Mouse (Mus musculus): ENCODE data around the gene Hist1h2bg. TPM values are rescaled to one million over a fixed set of nuclear protein-coding genes. Genes with fewer than 3 reads are reported as not detected.

The Hist1h2bg gene
- polyA plus RNA-seq (2015; fragmentation: Nextera tagmentation; extraction: Ambion mirVana) = 0.79 and 1.4 TPM in 2 replicates

- ATAC-seq = peak; percentile 95
- under 1% methylated on average over 18 of the region's 18 CpGs for WGBS
These were observed at the start of gene Hist1h2bg, which contains the start of gene Hist1h2ae for GRCm38 (mm10) chr13:23571022-23571503. TSS of gene Hist1h2bg (plus strand) at chr13:23571396. TSS of gene Hist1h2ae (minus strand) at chr13:23571220.

GRCm38 (mm10) chr13:23521703-23522102 lies 49.5 kb upstream of the Hist1h2bg start:
- peaks cover 2% of the 10 kb centered on the region; the same call in 1 of the 2 replicates for H3K4me1 ChIP-seq (ENCODE audit: control insufficient read depth, insufficient read depth, low read depth, low read length)
- H3K27me3 ChIP-seq (replicated peaks; ENCODE audit: control insufficient read depth, insufficient read depth, low read length) = no peaks in the 10 kb centered on the region

More at GRCm38 (mm10) chr13:23571022-23571503, at the start of gene Hist1h2bg, which contains the start of gene Hist1h2ae:
- H3K4me3 ChIP-seq (ENCODE audit: low read length) = peak within 1 kb of the TSS; percentile 44
- peak within 1 kb of the TSS; percentile 53 for H3K4me2 ChIP-seq (ENCODE audit: low read length)
- H3K9me3 ChIP-seq (ENCODE audit: control insufficient read depth, low read length) = no peaks in the 10 kb centered on the region
- peak within 1 kb of the TSS; percentile 90 for H3K27ac ChIP-seq (ENCODE audit: low read depth, low read length)
- no peaks in the 10 kb centered on the region for H3K36me3 ChIP-seq (ENCODE audit: control insufficient read depth, insufficient read depth, low read length)
- H3K4me1 ChIP-seq (ENCODE audit: control insufficient read depth, insufficient read depth, low read depth, low read length) = peaks cover 19% of the 10 kb centered on the region
- H3K27me3 ChIP-seq (replicated peaks; ENCODE audit: control insufficient read depth, insufficient read depth, low read length) = no peaks in the 10 kb centered on the region
- H3K9ac ChIP-seq (ENCODE audit: low read depth, low read length) = peak within 1 kb of the TSS; percentile 57

GRCm38 (mm10) chr13:23523976-23524375 lies 47.2 kb upstream of the Hist1h2bg start:
- Histone ChIP-seq H3K27me3 (replicated peaks; ENCODE audit: control insufficient read depth, insufficient read depth, low read length) (no peaks in the 10 kb centered on the region), H3K4me1 (ENCODE audit: control insufficient read depth, insufficient read depth, low read depth, low read length) (peaks cover 5% of the 10 kb centered on the region; the same call in 1 of the 2 replicates), H3K9me3 (ENCODE audit: control insufficient read depth, low read length) (no peaks in the 10 kb centered on the region), H3K36me3 (ENCODE audit: control insufficient read depth, insufficient read depth, low read length) (no peaks in the 10 kb centered on the region), H3K27ac (ENCODE audit: low read depth, low read length) (no peak overlapping the region), H3K9ac (ENCODE audit: low read depth, low read length) (no peak overlapping the region), H3K4me2 (ENCODE audit: low read length) (no peak overlapping the region), H3K4me3 (ENCODE audit: low read length) (no peak overlapping the region)
- WGBS = 42% methylated on average over 5 of the region's 5 CpGs
- ATAC-seq = no peak

More at GRCm38 (mm10) chr13:23521703-23522102, 49.5 kb upstream of the Hist1h2bg start:
- 0 out of 2 replicates have a peak, but pooled peaks have one; percentile 44 for ATAC-seq
- peak overlapping the region; percentile 47 for H3K4me2 ChIP-seq (ENCODE audit: low read length)
- WGBS = under 1% methylated on average over 14 of the region's 14 CpGs
- no peaks in the 10 kb centered on the region for H3K36me3 ChIP-seq (ENCODE audit: control insufficient read depth, insufficient read depth, low read length)
- H3K27ac ChIP-seq (ENCODE audit: low read depth, low read length) = no peak overlapping the region
- H3K9me3 ChIP-seq (ENCODE audit: control insufficient read depth, low read length) = no peaks in the 10 kb centered on the region
- H3K9ac ChIP-seq (ENCODE audit: low read depth, low read length) = no peak overlapping the region
- H3K4me3 ChIP-seq (ENCODE audit: low read length) = 0 out of 2 replicates have a peak overlapping the region, but pooled peaks have one; percentile 14

- Histone ChIP-seq H3K4me3 (ENCODE audit: low read length) (0 out of 2 replicates have a peak overlapping the region, but pooled peaks have one; percentile 6), H3K4me1 (ENCODE audit: control insufficient read depth, insufficient read depth, low read depth, low read length) (peaks cover 5% of the 10 kb centered on the region; the same call in 1 of the 2 replicates), H3K36me3 (ENCODE audit: control insufficient read depth, insufficient read depth, low read length) (no peaks in the 10 kb centered on the region), H3K9me3 (ENCODE audit: control insufficient read depth, low read length) (no peaks in the 10 kb centered on the region), H3K9ac (ENCODE audit: low read depth, low read length) (no peak overlapping the region; the same call in 1 of the 2 replicates), H3K27ac (ENCODE audit: low read depth, low read length) (no peak overlapping the region), H3K4me2 (ENCODE audit: low read length) (peak overlapping the region; percentile 26), H3K27me3 (replicated peaks; ENCODE audit: control insufficient read depth, insufficient read depth, low read length) (no peaks in the 10 kb centered on the region)
- peak; percentile 51 for ATAC-seq
- 13% methylated on average over 5 of the region's 5 CpGs for WGBS
These were observed 46.5 kb upstream of the Hist1h2bg start for GRCm38 (mm10) chr13:23524654-23525053.

- peak overlapping the region; percentile 54 for H3K4me2 ChIP-seq (ENCODE audit: low read length)
- ATAC-seq = no peak
- WGBS = 2% methylated on average over 10 of the region's 10 CpGs
- H3K27me3 ChIP-seq (replicated peaks; ENCODE audit: control insufficient read depth, insufficient read depth, low read length) = no peaks in the 10 kb centered on the region
- H3K9ac ChIP-seq (ENCODE audit: low read depth, low read length) = no peak overlapping the region
- no peak overlapping the region for H3K27ac ChIP-seq (ENCODE audit: low read depth, low read length)
- peak overlapping the region; percentile 45 for H3K4me3 ChIP-seq (ENCODE audit: low read length)
- peaks cover 5% of the 10 kb centered on the region; the same call in 1 of the 2 replicates for H3K4me1 ChIP-seq (ENCODE audit: control insufficient read depth, insufficient read depth, low read depth, low read length)
- no peaks in the 10 kb centered on the region for H3K9me3 ChIP-seq (ENCODE audit: control insufficient read depth, low read length)
- H3K36me3 ChIP-seq (ENCODE audit: control insufficient read depth, insufficient read depth, low read length) = no peaks in the 10 kb centered on the region
These were observed 45.3 kb upstream of the Hist1h2bg start for GRCm38 (mm10) chr13:23525901-23526300.

- peaks cover 5% of the 10 kb centered on the region; the same call in 1 of the 2 replicates for H3K4me1 ChIP-seq (ENCODE audit: control insufficient read depth, insufficient read depth, low read depth, low read length)
- no peaks in the 10 kb centered on the region for H3K27me3 ChIP-seq (replicated peaks; ENCODE audit: control insufficient read depth, insufficient read depth, low read length)
- H3K4me3 ChIP-seq (ENCODE audit: low read length) = peak overlapping the region; percentile 45
- H3K4me2 ChIP-seq (ENCODE audit: low read length) = peak overlapping the region; percentile 54
- H3K36me3 ChIP-seq (ENCODE audit: control insufficient read depth, insufficient read depth, low read length) = no peaks in the 10 kb centered on the region
- H3K9me3 ChIP-seq (ENCODE audit: control insufficient read depth, low read length) = no peaks in the 10 kb centered on the region
- H3K9ac ChIP-seq (ENCODE audit: low read depth, low read length) = peak overlapping the region; percentile 56
- ATAC-seq = peak; percentile 67
- whole genome bisulfite sequencing = 0% methylated on average over 17 of the region's 17 CpGs
- peak overlapping the region; percentile 55 for H3K27ac ChIP-seq (ENCODE audit: low read depth, low read length)
These were observed 44.9 kb upstream of the Hist1h2bg start for GRCm38 (mm10) chr13:23526312-23526711.

- no peak overlapping the region for H3K9ac ChIP-seq (ENCODE audit: low read depth, low read length)
- no peaks in the 10 kb centered on the region for H3K27me3 ChIP-seq (replicated peaks; ENCODE audit: control insufficient read depth, insufficient read depth, low read length)
- H3K4me2 ChIP-seq (ENCODE audit: low read length) = no peak overlapping the region
- no peaks in the 10 kb centered on the region for H3K36me3 ChIP-seq (ENCODE audit: control insufficient read depth, insufficient read depth, low read length)
- no peak for ATAC-seq
- H3K9me3 ChIP-seq (ENCODE audit: control insufficient read depth, low read length) = no peaks in the 10 kb centered on the region
- peaks cover 22% of the 10 kb centered on the region for H3K4me1 ChIP-seq (ENCODE audit: control insufficient read depth, insufficient read depth, low read depth, low read length)
- 57% methylated on average over 5 of the region's 5 CpGs for WGBS
- H3K27ac ChIP-seq (ENCODE audit: low read depth, low read length) = no peak overlapping the region
- no peak overlapping the region for H3K4me3 ChIP-seq (ENCODE audit: low read length)
These were observed 42.2 kb upstream of the Hist1h2bg start for GRCm38 (mm10) chr13:23529005-23529404.

GRCm38 (mm10) chr13:23529480-23530165 lies 41.6 kb upstream of the Hist1h2bg start:
- Histone ChIP-seq H3K36me3 (ENCODE audit: control insufficient read depth, insufficient read depth, low read length) (no peaks in the 10 kb centered on the region), H3K9ac (ENCODE audit: low read depth, low read length) (no peak overlapping the region), H3K4me3 (ENCODE audit: low read length) (peak overlapping the region; percentile 44), H3K4me1 (ENCODE audit: control insufficient read depth, insufficient read depth, low read depth, low read length) (peaks cover 26% of the 10 kb centered on the region), H3K27me3 (replicated peaks; ENCODE audit: control insufficient read depth, insufficient read depth, low read length) (no peaks in the 10 kb centered on the region), H3K9me3 (ENCODE audit: control insufficient read depth, low read length) (no peaks in the 10 kb centered on the region), H3K4me2 (ENCODE audit: low read length) (peak overlapping the region; percentile 61), H3K27ac (ENCODE audit: low read depth, low read length) (no peak overlapping the region)
- no peak for ATAC-seq
- 40% methylated on average over 2 of the region's 2 CpGs for WGBS

Data from hindbrain, embryonic 16.5 days (tissue).